Mouse (Mus musculus) embryonic fibroblast, embryonic 13.5 days (primary cell): ENCODE results near the gene Slc25a44. TPM values are rescaled to one million over a fixed set of nuclear protein-coding genes. Genes with fewer than 3 reads are reported as not detected.
"Not testable (repeated sequence)": the region's sequence is repeated elsewhere in the genome, so short reads cannot be mapped to it uniquely, and the experiment has no call there.

Experiments
- H3K27ac ChIP-seq: 2 replicates; pipeline ENCODE4 v1.5.1; 2012; ENCODE audit warnings: low read length, control low read depth, inconsistent platforms; ENCODE audit not compliant: insufficient read depth
- H3K4me1 ChIP-seq: 2 replicates; pipeline ENCODE4 v1.6.1; 2011; ENCODE audit warnings: low read length; ENCODE audit not compliant: control insufficient read depth, insufficient read depth
- H3K4me3 ChIP-seq: 2 replicates; pipeline ENCODE4 v1.5.1; 2011; ENCODE audit warnings: mild to moderate bottlenecking, control low read depth, low read length; ENCODE audit not compliant: insufficient read depth
- CTCF ChIP-seq: IDR thresholded peaks from 2 replicates; pipeline ENCODE4 v1.5.1; 2011; ENCODE audit warnings: mild to moderate bottlenecking, control low read depth, low read length, moderate library complexity, borderline replicate concordance; ENCODE audit not compliant: insufficient read depth
- POLR2A ChIP-seq: IDR thresholded peaks from 2 replicates; pipeline ENCODE4 v1.6.1; 2011; ENCODE audit warnings: low read depth, mild to moderate bottlenecking, control low read depth, low read length, moderate library complexity
- polyA plus RNA-seq: library from polyadenylated mRNA; stranded (reverse); fragments of >200 nt; gene quantifications from 2 replicates; pipeline ENCODE4 v1.2.4, GENCODE M21; 2011; ENCODE audit warnings: low read depth; ENCODE audit not compliant: missing spikeins, insufficient read length

Gene Slc25a44
- polyA plus RNA-seq, 1 experiment: 20.1 TPM

DNA sequence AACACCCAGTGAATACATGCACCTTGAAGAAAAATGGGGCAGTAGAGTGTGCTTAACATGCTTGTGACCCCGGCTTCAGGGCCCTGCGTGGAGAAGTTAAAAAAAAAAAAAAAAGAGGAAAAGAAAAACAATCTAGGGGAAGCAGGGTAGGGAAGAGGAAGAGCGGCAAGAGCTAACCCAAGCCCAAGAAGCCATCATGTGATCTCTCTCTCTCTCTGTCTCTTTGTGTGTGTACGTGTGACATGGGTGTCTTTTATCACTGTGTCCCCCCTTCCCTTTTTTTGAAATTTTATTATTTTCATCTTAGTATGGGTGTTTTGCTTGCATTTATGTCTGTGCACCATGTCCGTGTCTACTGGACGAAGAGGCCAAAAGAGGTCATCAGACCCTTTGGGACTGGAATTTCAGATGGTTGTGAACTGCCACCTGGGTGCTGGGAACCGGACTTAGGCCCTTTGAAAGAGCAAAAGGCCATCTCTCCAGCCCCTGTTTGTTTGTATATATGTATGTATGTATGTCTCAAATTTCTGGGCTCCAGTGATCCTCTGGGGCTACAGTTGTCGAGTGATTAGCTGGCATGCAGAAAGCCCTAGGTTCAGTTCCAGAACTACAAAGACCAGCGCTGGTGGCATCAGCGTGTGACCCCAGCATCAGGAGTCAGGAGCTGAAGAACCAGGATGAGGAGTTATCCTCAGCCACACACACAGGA is 21.3 kb downstream of the Slc25a44 start:
- Histone ChIP-seq H3K4me1 (peaks cover 8% of the 10 kb centered on the region; the same call in 1 of the 2 replicates), H3K4me3 (no peak overlapping the region), H3K27ac (no peak overlapping the region)
- TF ChIP-seq POLR2A (no peak), CTCF (no peak)

DNA sequence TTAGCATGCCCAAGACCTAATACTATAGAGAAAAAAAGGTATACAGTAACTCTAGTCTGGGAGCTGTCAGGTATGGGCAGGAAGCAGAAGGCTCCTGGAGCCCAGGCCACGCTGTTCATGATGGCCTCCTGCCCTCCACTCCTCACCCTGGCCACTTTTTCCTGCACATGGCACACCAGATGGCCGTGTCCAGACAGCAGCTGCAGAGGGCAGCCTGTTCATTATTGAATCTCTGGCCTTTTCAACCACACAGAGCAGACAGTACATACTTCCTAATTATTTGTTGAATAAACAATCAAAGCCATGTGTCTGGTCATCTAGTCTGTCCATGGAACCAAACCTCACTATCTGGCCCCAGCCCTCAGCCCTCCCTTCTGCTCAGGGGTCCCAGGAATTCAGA is 26.3 kb downstream of the Slc25a44 start:
- TF ChIP-seq POLR2A: no peak
- no peak for TF ChIP-seq CTCF
- no peak overlapping the region for H3K4me3 ChIP-seq
- H3K4me1 ChIP-seq: no peaks in the 10 kb centered on the region
- H3K27ac ChIP-seq: no peak overlapping the region

DNA sequence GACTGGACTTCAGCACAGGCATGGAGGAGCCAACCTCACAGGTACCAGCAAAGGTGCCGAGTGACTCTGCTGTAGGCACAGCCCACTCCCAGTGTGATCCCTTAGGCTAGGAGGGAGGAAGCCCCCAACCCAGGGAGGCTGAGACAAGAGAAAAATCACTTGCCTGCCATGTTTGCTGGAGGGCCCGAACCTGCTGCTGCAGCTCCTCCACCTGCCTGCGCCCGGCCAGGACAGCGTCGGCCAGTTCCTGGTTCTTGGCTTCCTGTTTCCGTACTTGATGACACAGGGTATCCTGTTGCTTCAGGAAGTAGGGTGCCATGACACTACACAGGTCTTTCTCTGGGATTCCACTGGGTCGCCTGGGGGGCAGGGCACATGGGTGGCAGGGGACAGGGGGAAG is 29.2 kb downstream of the Slc25a44 start:
- Histone ChIP-seq H3K27ac (no peak overlapping the region), H3K4me3 (no peak overlapping the region), H3K4me1 (no peaks in the 10 kb centered on the region)
- TF ChIP-seq CTCF (no peak), POLR2A (no peak)

DNA sequence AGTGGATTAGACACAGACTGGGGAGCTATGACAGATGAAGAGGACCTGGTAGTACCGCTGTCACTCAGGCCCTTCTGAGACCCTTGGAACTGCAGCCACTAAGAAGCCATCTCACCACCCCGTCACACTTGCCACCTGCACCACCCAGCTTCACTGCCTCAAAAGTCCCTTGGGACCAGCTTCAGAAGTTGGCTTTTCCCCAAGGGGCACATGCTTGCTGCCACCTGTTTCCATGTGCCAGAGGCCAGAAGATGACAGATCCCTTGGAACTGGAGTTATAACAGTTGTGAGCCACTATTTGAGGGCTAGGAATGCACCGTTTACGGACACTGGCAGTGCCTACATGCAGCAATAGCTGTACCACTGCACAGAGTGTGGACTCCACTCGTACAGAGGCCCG is 29.7 kb downstream of the Slc25a44 start:
- Histone ChIP-seq H3K27ac (no peak overlapping the region), H3K4me3 (no peak overlapping the region), H3K4me1 (no peaks in the 10 kb centered on the region)
- TF ChIP-seq CTCF: no peak
- TF ChIP-seq POLR2A: no peak

DNA sequence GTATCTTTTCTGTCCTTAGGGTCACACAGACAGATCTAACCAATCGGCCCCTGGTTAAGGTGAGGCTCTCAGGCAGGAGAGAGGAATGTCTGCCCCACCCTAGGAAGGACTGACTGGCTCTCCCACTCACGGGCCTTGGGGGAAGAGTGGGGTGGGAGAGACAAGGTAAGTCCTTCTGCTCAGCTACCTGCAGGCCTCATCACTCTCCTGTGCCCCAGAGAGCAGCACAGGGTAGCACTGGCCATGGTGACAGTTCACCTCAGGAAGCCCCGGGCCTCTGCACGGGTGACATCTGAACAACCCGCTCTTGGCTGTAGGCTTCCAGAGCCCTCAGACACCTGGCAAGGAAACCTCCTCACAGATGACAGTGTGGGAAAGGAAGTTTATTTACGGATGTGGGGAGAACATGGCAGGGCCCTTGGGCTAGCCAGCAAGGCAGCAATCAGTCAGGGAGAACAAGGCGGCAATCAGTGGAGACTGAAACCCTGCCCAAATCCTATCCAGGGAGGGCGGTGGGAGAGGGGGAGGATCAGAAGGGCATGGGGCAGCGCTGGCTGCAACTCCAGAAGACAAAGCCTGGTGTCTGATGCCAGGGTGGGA is 31.1 kb downstream of the Slc25a44 start:
- no peak overlapping the region for H3K27ac ChIP-seq
- H3K4me1 ChIP-seq: no peaks in the 10 kb centered on the region
- H3K4me3 ChIP-seq: no peak overlapping the region
- TF ChIP-seq CTCF (no peak), POLR2A (no peak)

DNA sequence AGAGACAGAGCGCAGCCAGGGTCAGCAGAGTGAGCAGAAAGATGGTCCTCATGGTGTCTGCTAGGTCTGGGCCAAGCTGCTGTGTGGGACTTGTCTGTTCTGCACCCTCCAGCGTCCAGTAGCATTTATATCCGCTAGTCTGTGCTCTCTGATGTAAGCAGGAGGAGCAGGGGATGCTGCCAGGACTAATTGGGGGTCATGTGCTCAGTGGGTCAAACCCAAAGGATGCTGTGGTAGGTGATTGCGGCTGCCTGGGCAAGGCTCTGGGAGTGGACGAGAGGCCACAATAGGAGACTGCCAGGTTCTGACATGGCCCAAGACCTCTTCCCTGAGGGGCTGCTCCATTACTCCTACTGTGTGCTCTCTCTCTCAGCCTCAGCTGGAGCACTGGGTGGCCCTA is 40.6 kb downstream of the Slc25a44 start, which contains the start of gene Bglap:
Bglap (minus strand) TSS at position 101 of the 400 bp plus-strand sequence.
- Histone ChIP-seq H3K4me3 (no peak within 1 kb of the TSS), H3K27ac (no peak within 1 kb of the TSS), H3K4me1 (no peaks in the 10 kb centered on the region)
- TF ChIP-seq POLR2A: no peak
- no peak for TF ChIP-seq CTCF

DNA sequence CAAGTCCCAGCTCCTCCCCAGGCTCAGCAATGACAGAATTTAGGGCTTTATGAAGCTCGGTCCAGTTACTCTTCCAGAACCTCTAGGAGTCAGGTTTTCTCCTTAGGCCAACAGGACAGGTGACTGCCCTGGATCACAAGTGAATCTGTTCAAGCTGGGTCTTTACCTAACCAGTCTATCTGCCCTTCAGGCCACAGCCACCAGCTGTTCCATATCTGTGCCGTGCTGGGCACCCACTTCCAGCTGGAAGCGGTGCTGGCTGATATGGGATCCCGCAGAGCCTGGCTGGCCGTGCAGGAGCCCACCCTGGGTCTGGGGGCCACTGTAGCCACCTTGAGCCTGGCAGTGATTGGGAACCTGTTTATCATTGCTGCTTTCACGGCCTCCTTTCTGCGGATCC is 42.6 kb downstream of the Slc25a44 start:
- H3K27ac ChIP-seq, H3K4me3 ChIP-seq, H3K4me1 ChIP-seq: not testable (repeated sequence)

DNA sequence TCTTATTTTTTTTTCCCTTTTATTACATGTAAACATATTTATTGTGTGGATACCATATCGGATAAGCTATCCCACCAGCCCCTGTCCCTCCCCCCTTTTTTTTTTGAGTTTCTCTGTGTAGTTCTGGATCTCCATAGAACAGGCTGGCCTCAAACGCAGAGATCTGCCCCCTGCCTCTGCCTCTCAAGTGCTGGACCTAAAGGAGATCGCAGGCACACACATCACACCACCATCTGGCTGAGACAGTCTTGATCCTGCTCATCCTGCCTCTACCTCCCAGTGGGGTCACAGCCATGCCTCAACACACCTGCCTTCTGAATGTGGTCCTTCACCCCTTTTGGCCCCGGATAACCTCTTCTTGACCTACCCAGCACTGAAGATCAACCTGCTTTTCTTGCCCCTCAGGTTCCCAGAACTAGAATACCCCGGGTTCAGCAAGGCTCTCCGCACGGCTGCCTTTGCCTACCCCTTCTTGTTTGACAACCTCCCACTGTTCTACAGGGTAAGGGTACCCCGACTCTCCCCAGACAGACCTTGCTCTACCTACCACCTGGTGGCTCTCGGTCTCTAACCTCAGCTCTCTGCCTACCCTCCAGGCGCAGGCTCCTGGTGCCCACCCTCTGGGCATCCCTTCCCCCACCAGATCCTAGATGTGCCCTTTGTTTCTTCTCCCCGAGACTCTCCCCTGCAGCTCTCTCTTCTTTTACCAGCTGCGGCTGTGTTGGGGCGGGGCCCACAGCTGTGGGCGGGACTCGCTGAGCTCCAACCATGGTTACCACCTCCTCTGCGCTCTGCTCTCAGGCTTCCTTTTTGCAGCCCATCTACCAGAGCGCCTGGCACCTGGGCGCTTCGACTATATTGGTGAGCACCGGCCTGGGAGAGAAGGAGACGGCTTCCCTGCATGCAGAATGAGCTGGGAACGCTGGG is 43.3 kb downstream of the Slc25a44 start:
- not testable (repeated sequence) for H3K4me1 ChIP-seq, H3K4me3 ChIP-seq, H3K27ac ChIP-seq

DNA sequence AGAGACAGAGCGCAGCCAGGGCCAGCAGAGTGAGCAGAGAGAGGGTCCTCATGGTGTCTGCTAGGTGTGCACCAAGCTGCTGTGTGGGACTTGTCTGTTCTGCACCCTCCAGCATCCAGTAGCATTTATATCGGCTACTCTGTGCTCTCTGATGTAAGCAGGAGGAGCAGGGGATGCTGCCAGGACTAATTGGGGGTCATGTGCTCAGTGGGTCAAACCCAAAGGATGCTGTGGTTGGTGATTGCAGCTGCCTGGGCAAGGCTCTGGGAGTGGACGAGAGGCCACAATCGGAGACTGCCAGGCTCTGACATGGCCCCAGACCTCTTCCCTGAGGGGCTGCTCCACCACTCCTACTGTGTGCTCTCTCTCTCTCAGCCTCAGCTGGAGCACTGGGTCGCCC is 46.3 kb downstream of the Slc25a44 start, which contains the start of gene Bglap2:
Bglap2 (minus strand) TSS at position 101 of the 400 bp plus-strand sequence.
- H3K4me3 ChIP-seq, H3K27ac ChIP-seq, H3K4me1 ChIP-seq: not testable (repeated sequence)

DNA sequence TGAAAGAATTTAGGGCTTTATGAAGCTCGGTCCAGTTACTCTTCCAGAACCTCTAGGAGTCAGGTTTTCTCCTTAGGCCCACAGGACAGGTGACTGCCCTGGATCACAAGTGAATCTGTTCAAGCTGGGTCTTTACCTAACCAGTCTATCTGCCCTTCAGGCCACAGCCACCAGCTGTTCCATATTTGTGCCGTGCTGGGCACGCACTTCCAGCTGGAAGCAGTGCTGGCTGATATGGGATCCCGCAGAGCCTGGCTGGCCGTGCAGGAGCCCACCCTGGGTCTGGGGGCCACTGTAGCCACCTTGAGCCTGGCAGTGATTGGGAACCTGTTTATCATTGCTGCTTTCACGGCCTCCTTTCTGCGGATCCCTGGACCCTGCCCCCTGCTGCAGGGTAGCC is 48.3 kb downstream of the Slc25a44 start:
- not testable (repeated sequence) for H3K27ac ChIP-seq, H3K4me3 ChIP-seq, H3K4me1 ChIP-seq

DNA sequence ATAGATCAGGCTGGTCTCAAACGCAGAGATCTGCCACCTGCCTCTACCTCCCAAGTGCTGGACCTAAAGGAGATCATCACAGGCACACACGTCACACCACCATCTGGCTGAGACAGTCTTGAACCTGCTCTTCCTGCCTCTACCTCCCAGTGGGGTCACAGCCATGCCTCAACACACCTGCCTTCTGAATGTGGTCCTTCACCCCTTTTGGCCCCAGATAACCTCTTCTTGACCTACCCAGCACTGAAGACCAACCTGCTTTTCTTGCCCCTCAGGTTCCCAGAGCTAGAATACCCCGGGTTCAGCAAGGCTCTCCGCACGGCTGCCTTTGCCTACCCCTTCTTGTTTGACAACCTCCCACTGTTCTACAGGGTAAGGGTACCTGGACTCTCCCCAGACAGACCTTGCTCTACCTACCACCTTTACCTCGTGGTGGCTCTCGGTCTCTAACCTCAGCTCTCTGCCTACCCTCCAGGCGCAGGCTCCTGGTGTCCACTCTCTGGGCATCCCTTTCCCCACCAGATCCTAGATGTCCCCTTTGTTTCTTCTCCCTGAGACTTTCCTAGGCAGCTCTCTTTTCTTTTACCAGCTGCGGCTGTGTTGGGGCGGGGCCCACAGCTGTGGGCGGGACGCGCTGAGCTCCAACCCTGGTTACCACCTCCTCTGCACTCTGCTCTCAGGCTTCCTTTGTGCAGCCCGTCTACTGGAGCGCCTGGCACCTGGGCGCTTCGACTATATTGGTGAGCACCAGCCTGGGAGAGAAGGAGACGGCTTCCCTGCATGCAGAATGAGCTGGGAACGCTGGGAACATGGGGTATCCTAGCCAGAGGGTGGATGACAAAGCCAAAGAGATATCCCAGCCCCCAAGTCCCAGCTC is 49.0 kb downstream of the Slc25a44 start:
- not testable (repeated sequence) for H3K4me1 ChIP-seq, H3K27ac ChIP-seq, H3K4me3 ChIP-seq

DNA sequence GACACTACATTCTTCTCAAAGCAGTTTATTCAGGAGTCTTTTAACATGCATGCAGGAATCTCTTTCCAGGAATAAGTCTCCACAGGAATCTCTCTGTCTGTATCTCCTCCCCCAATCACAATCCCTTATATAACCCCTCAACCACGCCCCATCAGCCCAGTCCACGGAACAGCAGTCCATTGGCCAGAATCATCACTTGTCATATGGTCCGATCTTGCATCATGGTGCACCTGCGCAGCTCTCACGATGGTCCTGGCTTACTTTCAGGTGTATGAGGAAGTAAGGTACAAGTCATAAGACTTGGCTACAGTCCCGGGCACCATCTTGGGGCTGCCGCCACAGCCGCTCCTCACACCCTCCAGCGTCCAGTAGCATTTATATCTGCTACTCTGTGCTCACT is 52.3 kb downstream of the Slc25a44 start, which contains the start of gene Bglap3:
Bglap3 (minus strand) TSS at position 101 of the 400 bp plus-strand sequence.
- H3K4me1 ChIP-seq, H3K27ac ChIP-seq, H3K4me3 ChIP-seq: not testable (repeated sequence)

DNA sequence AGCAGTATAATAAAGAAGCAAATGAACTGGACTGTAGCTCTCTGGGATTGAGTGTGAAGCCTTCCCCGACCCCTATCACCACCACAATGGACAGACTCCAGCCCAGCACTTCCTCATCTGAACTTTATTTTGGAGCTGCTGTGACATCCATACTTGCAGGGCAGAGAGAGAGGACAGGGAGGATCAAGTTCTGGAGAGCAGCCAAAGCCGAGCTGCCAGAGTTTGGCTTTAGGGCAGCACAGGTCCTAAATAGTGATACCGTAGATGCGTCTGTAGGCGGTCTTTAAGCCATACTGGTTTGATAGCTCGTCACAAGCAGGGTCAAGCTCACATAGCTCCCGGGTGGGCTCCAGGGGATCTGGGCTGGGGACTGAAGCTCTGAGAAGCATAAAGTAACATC is 56.4 kb downstream of the Slc25a44 start:
- not testable (repeated sequence) for H3K4me3 ChIP-seq, H3K27ac ChIP-seq, H3K4me1 ChIP-seq

DNA sequence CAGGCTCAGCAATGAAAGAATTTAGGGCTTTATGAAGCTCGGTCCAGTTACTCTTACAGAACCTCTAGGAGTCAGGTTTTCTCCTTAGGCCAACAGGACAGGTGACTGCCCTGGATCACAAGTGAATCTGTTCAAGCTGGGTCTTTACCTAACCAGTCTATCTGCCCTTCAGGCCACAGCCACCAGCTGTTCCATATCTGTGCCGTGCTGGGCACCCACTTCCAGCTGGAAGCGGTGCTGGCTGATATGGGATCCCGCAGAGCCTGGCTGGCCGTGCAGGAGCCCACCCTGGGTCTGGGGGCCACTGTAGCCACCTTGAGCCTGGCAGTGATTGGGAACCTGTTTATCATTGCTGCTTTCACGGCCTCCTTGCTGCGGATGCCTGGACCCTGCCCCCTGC is 57.4 kb downstream of the Slc25a44 start:
- not testable (repeated sequence) for H3K4me3 ChIP-seq, H3K27ac ChIP-seq, H3K4me1 ChIP-seq
